In the genomic region with DNA sequence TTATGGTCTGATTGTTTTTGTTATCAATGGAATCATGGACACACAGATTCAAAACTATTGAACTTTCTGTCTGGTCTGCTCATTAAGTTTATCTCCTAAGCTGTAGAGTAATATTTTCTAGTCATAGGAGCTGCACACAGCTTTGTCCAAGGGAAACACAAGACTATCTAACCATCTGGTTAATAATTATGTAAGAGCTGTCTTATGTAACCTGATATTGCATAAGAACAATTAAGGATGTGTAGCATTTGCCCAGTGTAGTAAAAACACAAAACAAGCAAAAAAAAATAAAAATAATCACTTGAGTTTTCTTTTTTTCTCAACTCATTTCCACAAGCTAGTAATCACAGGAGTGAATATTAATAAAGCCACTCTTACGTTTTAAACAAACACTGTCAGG, we compare ENCODE assay signal across 21 mouse cellular contexts. TPM values are rescaled to one million over a fixed set of nuclear protein-coding genes. Genes with fewer than 3 reads are reported as not detected.
"Had no signal": no experiment of that assay in that cellular context is flagged by ENCODE, and none has a peak within 500 bp of the region (broad histone marks: within the 10 kb centered on the region; RNA-seq: fewer than 3 reads in every experiment).

No protein-coding gene starts in this region.

- DNase-seq: lung, adult 18-20 months; lung, embryonic 14.5 days; lung, postnatal 10 days; lung, postnatal 4 days; midbrain, embryonic 14.5 days; retina, postnatal 1 day; right cerebral cortex, adult 18-20 months; right cerebral cortex, postnatal 25 days; right cerebral cortex, postnatal 4 days; thymus, adult 2 months; thymus, postnatal 25 days; thymus, postnatal 4 days had no signal

- H3K27ac ChIP-seq: midbrain, embryonic 10.5 days; midbrain, embryonic 12.5 days; neural tube, embryonic 13.5 days; neural tube, embryonic 15.5 days; stomach, embryonic 15.5 days; stomach, postnatal 0 days had no signal

- H3K4me3 ChIP-seq: midbrain, embryonic 10.5 days; midbrain, embryonic 12.5 days; myocyte; neural tube, embryonic 13.5 days; neural tube, embryonic 15.5 days; stomach, embryonic 15.5 days had no signal

RNA-seq across cellular contexts. Expression of a gene that starts 20.5 kb away (rescaled TPM):
- total RNA-seq: megakaryocyte, adult 5-6 weeks; megakaryocyte-erythroid progenitor cell, adult 5-6 weeks had no signal
